Mouse (Mus musculus): ENCODE data around the gene Gm20708. TPM values are rescaled to one million over a fixed set of nuclear protein-coding genes. Genes with fewer than 3 reads are reported as not detected.
"Not testable (repeated sequence)": the region's sequence is repeated elsewhere in the genome, so short reads cannot be mapped to it uniquely, and the experiment has no call there.

Gm20708 gene
- total RNA-seq, 2 experiments from 2014 or later: 1.5 to 2.5 TPM

DNA sequence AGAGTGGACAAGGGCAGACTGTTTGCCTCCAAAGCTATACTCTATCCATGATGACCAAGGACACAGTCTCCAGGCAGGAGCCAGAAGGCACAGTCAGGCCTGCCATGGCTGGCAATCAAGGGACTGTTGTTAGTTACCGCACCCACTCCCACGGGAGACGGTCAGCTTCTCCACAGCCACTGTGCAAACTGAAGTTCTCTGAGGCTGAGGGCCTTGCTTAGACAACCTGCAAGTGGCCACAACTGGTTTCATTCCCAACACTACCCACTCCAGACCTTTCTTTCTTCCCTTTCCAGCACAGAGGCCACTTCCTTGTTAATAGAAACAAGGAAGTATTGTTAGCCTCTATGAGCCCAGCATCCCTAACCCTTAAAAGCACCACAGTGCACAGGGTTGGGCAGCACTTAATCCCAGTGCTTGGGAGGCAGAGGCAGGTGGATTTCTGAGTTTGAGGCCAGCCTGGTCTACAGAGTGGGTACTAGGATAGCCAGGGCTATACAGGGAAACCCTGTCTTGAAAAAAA lies 6.2 kb upstream of the Gm20708 start:
- DNase-seq: no peak
- intact Hi-C loops (cut with DNase I): no loop called here

- intact Hi-C loops (cut with DNase I): no loop called here
- DNase-seq: no peak
These were observed 2.7 kb upstream of the Gm20708 start for GRCm38 (mm10) chr11:117806781-117807180.

- intact Hi-C loops (cut with DNase I): no loop called here
- peak; percentile 91 to 92 for DNase-seq
These were observed 1.1 kb downstream of the Gm20708 start for GRCm38 (mm10) chr11:117810401-117811046.

GRCm38 (mm10) chr11:117813867-117814266 lies 4.4 kb downstream of the Gm20708 start:
- intact Hi-C loops (cut with DNase I): no loop called here
- DNase-seq: no peak

DNA sequence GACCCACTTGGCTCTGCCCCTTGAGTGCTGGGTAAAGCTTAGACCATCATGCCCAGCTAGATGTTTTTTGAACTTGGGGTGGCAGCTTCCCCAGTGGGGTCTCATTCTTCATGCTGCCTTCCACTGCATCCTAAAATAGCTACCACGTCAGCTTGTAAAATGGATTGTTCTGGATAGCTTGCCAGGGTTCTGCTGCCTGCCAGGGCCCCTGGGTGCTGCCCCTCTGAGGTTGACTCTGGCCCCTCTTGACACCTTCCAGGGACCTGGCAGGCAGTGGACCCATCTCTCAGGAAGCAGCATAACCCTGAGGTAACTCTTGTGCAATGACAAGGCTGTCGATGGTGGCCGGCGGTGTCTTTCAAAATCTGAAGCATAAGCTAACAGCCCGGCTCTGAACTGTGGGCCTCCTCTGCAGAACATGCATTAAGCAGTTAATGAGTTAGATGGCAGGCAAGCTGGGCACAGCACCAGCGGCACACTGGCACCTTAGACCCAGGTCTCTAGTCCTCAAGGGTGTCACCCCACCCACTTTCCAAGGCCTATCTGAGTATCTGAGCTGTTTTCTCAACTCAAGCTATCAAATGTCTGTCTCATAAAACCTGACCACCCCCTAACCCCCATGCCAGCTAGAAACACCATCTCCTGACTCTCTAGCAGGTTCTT lies 5.4 kb downstream of the Gm20708 start:
- no peak for DNase-seq
- intact Hi-C loops (cut with DNase I): no loop called here

DNA sequence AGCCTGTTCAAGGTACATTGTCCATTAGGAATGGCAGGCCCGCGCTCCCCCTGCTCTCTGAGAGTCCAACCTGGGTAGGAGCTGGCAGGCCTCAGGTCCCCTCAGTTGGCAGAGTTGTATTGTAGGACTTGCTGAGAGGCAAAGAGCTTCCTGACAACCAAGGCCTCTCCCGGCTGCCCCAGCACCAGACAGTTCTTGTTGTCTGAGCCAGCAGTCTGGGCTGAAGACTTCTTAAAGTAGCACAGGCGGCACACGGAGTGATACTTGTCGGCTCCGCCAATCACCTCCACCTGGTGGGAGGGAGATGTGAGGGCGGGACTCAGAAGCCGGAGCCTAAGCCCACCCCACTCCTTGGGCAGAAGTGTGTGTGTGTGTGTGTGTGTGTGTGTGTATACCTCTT lies 6.4 kb downstream of the Gm20708 start:
- intact Hi-C loops (cut with DNase I); DNase-seq: not testable (repeated sequence)

DNA sequence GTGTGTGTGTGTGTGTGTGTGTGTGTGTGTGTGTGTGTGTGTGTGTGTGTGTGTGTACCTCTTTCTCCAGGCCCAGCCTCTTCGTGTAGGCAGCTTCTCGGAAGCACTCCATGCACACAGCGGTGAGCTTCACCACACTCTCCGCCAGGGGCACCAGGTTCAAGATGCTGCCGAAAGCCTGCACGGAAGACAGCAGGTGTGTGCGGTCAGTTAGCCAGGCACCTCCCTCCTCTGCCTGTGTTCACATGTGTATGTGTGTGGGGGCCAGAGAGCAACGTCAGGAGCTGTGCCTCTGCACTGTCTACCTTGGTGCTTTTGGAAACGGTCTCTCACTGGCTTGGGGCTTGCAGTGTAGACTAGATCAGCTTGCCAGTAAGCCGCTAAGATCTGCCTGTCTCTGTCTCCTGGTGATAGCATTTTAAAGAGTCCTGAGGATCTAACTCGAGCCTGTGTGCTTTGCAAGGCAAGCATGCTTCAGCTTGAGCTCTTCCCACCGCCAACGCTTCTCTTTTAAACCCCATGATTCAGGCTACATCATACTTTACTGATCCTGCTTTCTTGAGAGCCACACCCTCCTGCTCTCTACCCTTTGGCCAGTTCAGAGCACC lies 7.0 kb downstream of the Gm20708 start:
- intact Hi-C loops (cut with DNase I): no loop called here
- no peak for DNase-seq

DNA sequence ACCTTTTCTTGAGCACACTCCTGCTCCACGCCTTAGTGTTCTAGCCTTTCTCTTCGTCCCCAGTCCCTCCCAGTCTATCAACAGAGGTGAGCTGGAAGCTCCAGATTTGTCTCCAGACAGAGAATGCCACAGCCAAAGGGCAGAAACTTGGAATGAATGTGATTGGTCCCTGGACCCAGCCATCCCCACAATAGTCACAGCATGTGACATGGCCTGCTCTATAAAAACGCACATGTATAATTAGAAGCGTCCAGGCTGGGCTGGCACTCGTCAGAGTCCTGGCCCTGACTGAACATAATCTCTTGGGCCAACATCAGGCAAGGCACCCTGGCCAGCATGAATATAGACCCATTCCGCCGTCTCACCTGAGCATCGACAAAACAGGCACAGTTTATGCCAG lies 9.6 kb downstream of the Gm20708 start:
- peak; percentile 80 to 86 for DNase-seq
- intact Hi-C loops (cut with DNase I): no loop called here

DNA sequence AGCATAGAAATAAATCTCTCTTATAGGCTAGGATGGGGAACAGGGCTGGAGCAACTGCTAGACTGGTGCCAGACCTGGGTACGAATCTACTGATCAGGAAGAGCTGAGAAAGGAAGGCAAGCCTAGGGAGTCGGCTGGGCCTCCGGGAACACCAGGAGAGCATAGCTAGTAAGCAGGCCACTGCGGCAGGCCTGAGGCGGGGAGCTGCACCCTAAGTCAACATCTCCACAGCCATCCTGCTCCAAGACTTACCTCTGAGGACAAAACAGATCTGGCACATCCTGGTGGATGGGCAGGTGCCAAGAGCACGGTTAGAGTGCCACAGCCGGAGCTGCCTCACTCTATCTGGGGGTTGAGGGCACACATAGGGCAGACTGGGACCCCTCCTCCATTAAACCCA lies 10.7 kb downstream of the Gm20708 start:
- DNase-seq: no peak
- intact Hi-C loops (cut with DNase I): loop anchor here (10.0 kb wide), 1 partner anchor 345 kb away; no protein-coding TSS in a partner anchor

GRCm38 (mm10) chr11:117821868-117822267 lies 12.4 kb downstream of the Gm20708 start:
- intact Hi-C loops (cut with DNase I): loop anchor here (10.0 kb wide), 1 partner anchor 347 kb away; no protein-coding TSS in a partner anchor
- no peak for DNase-seq

DNA sequence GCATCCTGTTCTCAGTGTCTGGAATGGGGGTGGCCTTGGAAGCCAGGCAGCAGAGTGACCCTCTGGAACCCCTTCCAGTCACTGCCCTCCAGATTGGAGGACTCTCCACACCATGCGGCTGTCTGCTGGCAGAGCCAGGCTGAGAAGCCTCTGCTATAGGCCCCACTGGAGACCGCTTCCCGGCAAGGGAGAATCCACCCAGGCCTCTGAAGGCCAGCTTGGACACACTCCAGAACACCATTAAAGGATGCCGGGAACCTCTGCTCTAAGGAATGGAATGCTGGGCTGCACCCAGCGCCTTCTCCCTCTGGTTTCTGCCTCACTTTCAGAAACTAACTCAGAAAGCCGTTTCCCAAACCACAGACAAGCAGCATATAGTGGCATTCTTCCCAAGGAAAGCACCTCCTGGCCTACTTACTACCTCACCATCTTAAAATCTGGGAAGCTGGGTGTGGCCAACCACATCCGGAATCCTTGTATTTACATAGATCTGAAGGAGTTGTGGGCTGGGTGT lies 13.3 kb downstream of the Gm20708 start:
- DNase-seq: peak; percentile 66 to 74

DNA sequence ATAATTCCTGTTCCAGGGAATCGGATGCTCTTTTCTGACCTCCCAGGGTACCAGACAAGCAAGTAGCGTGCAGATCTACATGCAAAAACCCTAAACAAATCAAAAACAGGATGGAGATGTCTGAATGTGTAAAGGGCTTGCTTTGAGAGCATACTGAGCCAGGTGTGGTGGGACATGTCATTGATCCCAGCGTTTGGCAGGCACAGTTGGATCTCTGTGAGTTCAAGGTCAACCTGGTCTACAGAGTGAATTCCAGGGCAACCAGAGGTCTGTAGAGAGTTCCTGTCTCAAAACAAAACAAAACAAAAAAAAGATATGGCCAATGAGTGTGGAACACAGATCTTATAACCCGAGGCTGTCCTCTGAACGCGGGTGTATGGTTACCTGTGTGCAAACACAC lies 13.9 kb downstream of the Gm20708 start:
- DNase-seq: no peak
- intact Hi-C loops (cut with DNase I): loop anchor here (10.0 kb wide), 1 partner anchor 349 kb away; no protein-coding TSS in a partner anchor

More for the DNA sequence above, 13.3 kb downstream of the Gm20708 start:
- intact Hi-C loops (cut with DNase I): loop anchor here (10.0 kb wide), 1 partner anchor 348 kb away; no protein-coding TSS in a partner anchor

GRCm38 (mm10) chr11:117824060-117824969 lies 14.8 kb downstream of the Gm20708 start:
- intact Hi-C loops (cut with DNase I): loop anchor here (1.0 to 10.0 kb wide), 2 partner anchors 115 to 350 kb away; no protein-coding TSS in a partner anchor
- peak; percentile 88 to 91 for DNase-seq

GRCm38 (mm10) chr11:117825333-117826101 lies 16.0 kb downstream of the Gm20708 start, which contains the start of the genes Afmid and Tk1:
Gene Afmid (plus strand): TSS chr11:117825924.
Gene Tk1 (minus strand): TSS chr11:117826092.
- intact Hi-C loops (cut with DNase I): loop anchor here (1.0 to 10.0 kb wide), 3 partner anchors 23 to 351 kb away; partner anchors contain the start of gene Birc5

GRCm38 (mm10) chr11:117826164-117826563 lies 16.7 kb downstream of the Gm20708 start:
- intact Hi-C loops (cut with DNase I): loop anchor here (2.0 to 10.0 kb wide), 2 partner anchors 23 to 351 kb away; partner anchors contain the start of gene Birc5
- peak in 1 of 2 experiments; percentile 47 for DNase-seq

More at GRCm38 (mm10) chr11:117825333-117826101, 16.0 kb downstream of the Gm20708 start, which contains the start of the genes Afmid and Tk1:
- peak; percentile 82 to 83 for DNase-seq

DNA sequence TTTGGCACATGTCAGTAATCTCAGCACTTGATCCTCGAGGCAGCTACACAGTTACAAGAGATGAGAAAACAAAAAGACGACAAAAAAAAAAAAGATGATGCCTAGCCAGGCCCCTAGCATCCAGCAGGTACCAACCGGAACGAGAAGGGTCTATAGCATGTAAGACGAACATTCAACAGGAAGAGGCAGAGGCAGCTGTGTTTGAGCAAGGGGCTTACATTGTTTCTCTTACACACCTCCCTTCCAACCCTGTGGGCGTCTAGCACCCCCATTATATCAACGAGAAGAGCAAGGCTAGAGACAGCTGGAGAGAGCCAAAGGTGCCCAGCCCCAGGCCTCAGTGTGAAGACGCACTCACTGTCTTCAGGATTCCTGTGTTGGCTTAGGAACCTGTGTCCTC lies 17.4 kb downstream of the Gm20708 start:
- DNase-seq: no peak
- intact Hi-C loops (cut with DNase I): loop anchor here (2.0 to 10.0 kb wide), 2 partner anchors 22 to 352 kb away; partner anchors contain the start of gene Birc5

DNA sequence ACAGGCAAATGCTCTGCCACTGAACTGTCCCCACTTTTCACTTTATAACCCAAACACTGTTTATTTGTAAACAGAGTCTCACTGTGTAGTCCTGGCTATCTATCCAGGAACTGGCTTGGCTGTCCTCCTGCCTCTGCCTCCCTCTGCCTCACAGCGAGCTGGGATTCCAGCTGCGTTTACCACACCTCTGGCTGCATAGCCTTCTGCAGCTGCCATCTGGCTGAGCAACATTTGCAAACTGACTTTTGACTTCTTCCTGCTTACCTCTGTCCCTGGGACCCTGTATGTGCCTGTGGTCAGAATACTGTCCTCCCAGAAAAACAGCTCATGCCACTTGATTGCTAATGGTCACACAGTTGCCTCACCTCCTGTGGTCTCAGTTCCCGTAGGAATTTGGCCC lies 17.9 kb downstream of the Gm20708 start:
- intact Hi-C loops (cut with DNase I): loop anchor here (2.0 to 10.0 kb wide), 2 partner anchors 21 to 353 kb away; partner anchors contain the start of gene Birc5
- DNase-seq: peak in 1 of 2 experiments; percentile 25

DNA sequence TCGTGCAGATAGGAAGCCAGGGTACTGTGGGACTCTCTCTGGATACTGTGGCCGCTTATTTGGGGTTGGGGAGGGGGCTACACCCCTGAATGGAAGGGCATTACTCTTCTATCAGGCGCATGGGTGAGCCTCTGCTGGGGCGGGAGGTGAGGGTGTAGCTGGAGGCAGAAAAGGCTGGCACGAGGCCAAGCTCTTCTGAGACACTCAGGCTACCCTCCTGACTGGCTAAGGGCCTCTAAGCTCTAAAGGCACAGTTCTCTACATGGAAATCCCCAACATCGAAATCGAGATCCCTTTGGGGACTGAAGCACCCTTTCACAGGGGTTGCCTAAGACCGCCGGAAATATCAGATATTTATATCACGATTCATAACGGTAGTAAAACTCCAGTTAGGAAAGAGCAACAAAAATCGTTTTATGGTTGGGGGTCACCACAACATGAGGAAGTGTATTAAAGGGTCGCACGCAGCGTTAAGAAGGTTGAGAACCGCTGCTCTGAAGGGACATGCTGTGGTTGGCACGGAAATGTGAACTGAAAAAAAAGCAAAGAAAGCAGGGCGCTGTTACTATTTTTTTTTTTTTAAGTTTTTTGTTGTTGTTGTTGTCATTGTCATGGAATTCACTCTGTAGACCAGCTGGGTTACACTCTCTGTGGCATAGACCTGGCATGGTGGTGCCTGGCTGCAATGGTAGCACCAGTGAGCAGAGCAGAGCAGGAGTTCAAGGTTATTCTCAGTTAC lies 18.9 kb downstream of the Gm20708 start:
- intact Hi-C loops (cut with DNase I): loop anchor here (2.0 to 10.0 kb wide), 2 partner anchors 354 to 448 kb away; no protein-coding TSS in a partner anchor
- peak; percentile 53 to 62 for DNase-seq

All from heart, postnatal 10 days (tissue).